Mouse (Mus musculus) heart, adult 2 months (tissue): Measurements from ENCODE around the gene Rnf150. TPM values are rescaled to one million over a fixed set of nuclear protein-coding genes. Genes with fewer than 3 reads are reported as not detected.

Experiments
- DNase-seq, 2 experiments: peaks; one replicate each; pipeline ENCODE4 v3.0.0; 2021
- H3K27ac ChIP-seq: fragments of 200-600 bp; 2 replicates; pipeline ENCODE4 v1.8.1; 2022
- H3K27me3 ChIP-seq: fragments of 200-500 bp; 2 replicates; pipeline ENCODE4 v1.6.1; 2012; ENCODE audit warnings: mild to moderate bottlenecking, low read length, inconsistent platforms, mixed read lengths; ENCODE audit not compliant: control insufficient read depth, insufficient read depth
- H3K36me3 ChIP-seq: fragments of 200-500 bp; 2 replicates; pipeline ENCODE4 v1.6.1; 2012; ENCODE audit warnings: low read length, inconsistent platforms; ENCODE audit not compliant: control insufficient read depth, insufficient read depth
- H3K4me1 ChIP-seq: fragments of 200-500 bp; 2 replicates; pipeline ENCODE4 v1.6.1; 2011; ENCODE audit warnings: low read length; ENCODE audit not compliant: control insufficient read depth, insufficient read depth
- H3K4me3 ChIP-seq: fragments of 200-600 bp; 2 replicates; pipeline ENCODE4 v1.8.1; 2022
- H3K79me2 ChIP-seq: fragments of 200-500 bp; replicated peaks from 2 replicates; pipeline ENCODE4 v1.6.1; 2012; ENCODE audit warnings: mild to moderate bottlenecking, inconsistent platforms, low read length, moderate library complexity, mixed read lengths; ENCODE audit not compliant: control insufficient read depth, insufficient read depth
- H3K9ac ChIP-seq: fragments of 200-500 bp; 2 replicates; pipeline ENCODE4 v1.6.1; 2012; ENCODE audit warnings: low read depth, mild to moderate bottlenecking, control low read depth, inconsistent platforms, low read length, mixed read lengths
- CTCF ChIP-seq: fragments of 200-600 bp; IDR thresholded peaks from 2 replicates; pipeline ENCODE4 v1.8.1; 2022; ENCODE audit warnings: antibody characterized with exemption, mild to moderate bottlenecking, moderate library complexity
- EP300 ChIP-seq: fragments of 200-500 bp; IDR thresholded peaks from 2 replicates; pipeline ENCODE4 v1.6.1; 2011; ENCODE audit warnings: low read depth, low read length, control low read depth; ENCODE audit not compliant: insufficient read depth
- POLR2A ChIP-seq: fragments of 200-500 bp; IDR thresholded peaks from 2 replicates; pipeline ENCODE4 v1.6.1; 2011; ENCODE audit warnings: mild to moderate bottlenecking, low read depth, low read length, control low read depth; ENCODE audit not compliant: insufficient read depth
- WGBS: fragments of 180-500 bp; shearing (Covaris S2); methylation state at CpG from one replicate; pipeline ENCODE4 v1.1.7; 2018; 5-methylcytosine and 5-hydroxymethylcytosine counted together
- intact Hi-C: fragments of 180-260 bp; cut with DNase I; formaldehyde crosslinking; loops from one replicate; pipeline ENCODE4 v1.15.1; 2025
- polyA plus RNA-seq: library from polyadenylated mRNA; depleted of rRNA; stranded (reverse); fragments of >200 nt; gene quantifications from 2 replicates; pipeline ENCODE4 v1.2.3, GENCODE M21; 2012
- total RNA-seq, 2 experiments: library from RNA; stranded (reverse); gene quantifications; 2 replicates each; pipeline ENCODE4 v1.2.3; 2021

The Rnf150 gene
- total and polyA plus RNA-seq, 3 experiments = 6.6 to 14.2 (median 12.2) TPM

DNA sequence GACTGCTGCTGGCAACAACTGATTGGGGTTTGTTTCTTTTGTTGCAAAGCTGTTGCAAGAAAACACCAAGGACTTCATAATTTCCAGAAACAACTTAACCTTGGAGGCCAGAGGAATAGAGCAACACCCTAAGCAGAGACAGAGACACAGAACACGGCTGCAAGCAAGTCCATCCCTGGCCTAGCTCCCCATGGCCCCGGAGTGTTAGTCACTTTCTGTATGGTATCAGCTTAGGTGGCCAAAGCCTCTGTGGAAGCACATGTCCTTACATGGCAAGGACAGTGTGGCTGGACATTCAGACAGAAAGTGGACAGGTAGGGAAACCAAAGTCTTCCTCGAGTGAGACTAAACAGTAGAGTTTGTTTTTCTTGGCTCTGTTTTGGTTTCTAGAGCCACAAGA, 44.1 kb downstream of the Rnf150 start:
- 51% methylated on average over 3 of the region's 3 CpGs for WGBS
- no peak overlapping the region for H3K27ac ChIP-seq
- TF ChIP-seq POLR2A (no peak), CTCF (no peak), EP300 (no peak)

DNA sequence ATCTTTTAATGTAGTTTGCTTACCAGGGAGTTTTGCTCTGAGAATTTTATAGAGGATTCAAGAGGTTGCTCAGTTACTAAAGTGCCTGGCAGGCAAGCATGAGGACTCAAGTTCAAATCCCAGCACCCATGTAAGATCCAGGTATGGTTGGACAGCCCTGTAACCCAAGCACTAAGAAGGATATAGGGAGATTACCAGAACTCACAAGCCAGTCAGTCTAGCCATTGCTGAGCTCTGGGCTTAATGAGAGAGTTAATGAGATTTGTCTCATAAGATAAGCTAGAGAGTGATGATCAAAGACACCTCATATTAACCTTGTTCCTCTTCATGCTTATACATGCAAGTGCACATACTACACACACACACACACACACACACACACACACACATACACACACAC, 48.3 kb downstream of the Rnf150 start:
- intact Hi-C loops = no loop called here
- TF ChIP-seq EP300 (no peak), POLR2A (no peak), CTCF (no peak)

More for the DNA sequence above, 44.1 kb downstream of the Rnf150 start:
- H3K4me1 ChIP-seq = peaks cover 7% of the 10 kb centered on the region; the same call in 1 of the 2 replicates
- no peaks in the 10 kb centered on the region for H3K27me3 ChIP-seq
- H3K36me3 ChIP-seq = peaks cover 4% of the 10 kb centered on the region
- H3K4me3 ChIP-seq = no peak overlapping the region
- no peak for DNase-seq
- no peak overlapping the region for H3K9ac ChIP-seq
- intact Hi-C loops = no loop called here
- no peaks in the 10 kb centered on the region; the same call in 1 of the 2 replicates for H3K79me2 ChIP-seq

DNA sequence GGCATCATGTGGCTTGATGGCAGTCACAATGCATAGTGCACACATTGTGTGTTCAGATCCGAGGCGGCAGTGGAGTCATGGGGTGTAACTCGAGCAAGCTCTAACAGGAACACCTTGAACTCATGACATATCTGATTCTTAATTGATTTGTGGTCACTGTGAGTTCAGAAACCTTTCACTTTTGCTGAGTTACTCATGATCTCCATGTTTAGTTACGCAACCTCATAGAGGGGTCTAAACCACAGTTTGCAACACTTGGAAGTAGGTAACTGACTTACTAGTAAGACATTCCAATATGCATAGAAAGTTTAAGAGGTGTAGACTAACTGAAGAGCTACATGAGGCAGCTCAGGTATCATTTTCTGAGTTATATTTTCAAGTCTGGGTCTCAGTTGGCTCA, 49.1 kb downstream of the Rnf150 start:
- TF ChIP-seq EP300 = no peak
- no peak for TF ChIP-seq POLR2A
- TF ChIP-seq CTCF = no peak
- Histone ChIP-seq H3K9ac (no peak overlapping the region), H3K79me2 (no peaks in the 10 kb centered on the region; the same call in 1 of the 2 replicates), H3K27me3 (no peaks in the 10 kb centered on the region), H3K4me1 (peaks cover 3% of the 10 kb centered on the region), H3K27ac (no peak overlapping the region), H3K4me3 (no peak overlapping the region), H3K36me3 (peaks cover 3% of the 10 kb centered on the region; the same call in 1 of the 2 replicates)
- intact Hi-C loops = no loop called here
- WGBS = 87% methylated on average over 4 of the region's 4 CpGs
- DNase-seq = no peak

More for the DNA sequence above, 48.3 kb downstream of the Rnf150 start:
- no peaks in the 10 kb centered on the region for H3K27me3 ChIP-seq
- H3K27ac ChIP-seq = no peak overlapping the region
- H3K36me3 ChIP-seq = no peaks in the 10 kb centered on the region
- H3K4me1 ChIP-seq = peaks cover 3% of the 10 kb centered on the region; the same call in 1 of the 2 replicates
- no peaks in the 10 kb centered on the region; the same call in 1 of the 2 replicates for H3K79me2 ChIP-seq
- no peak for DNase-seq
- H3K9ac ChIP-seq = no peak overlapping the region
- no peak overlapping the region for H3K4me3 ChIP-seq

DNA sequence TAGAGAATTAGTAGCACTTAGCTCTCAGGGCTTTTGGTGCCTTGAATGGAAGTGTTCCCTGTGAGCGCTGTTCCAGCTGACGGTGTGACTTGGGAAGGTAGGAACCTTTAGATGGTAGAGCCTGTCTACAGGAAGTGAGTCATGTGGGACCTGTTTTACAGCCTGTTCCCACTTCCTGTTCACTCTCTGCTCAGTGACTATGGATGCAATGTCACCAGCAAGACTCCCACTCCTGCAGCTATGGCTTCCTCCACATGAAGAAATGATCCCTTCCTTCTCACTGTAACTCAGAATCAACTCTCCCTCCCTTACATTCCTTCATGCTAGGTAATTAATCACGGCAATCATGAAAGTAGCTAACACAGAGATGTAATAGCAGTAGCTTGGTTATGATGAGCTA, 51.4 kb downstream of the Rnf150 start:
- H3K4me1 ChIP-seq = peaks cover 5% of the 10 kb centered on the region
- H3K36me3 ChIP-seq = peaks cover 3% of the 10 kb centered on the region; the same call in 1 of the 2 replicates
- no peaks in the 10 kb centered on the region; the same call in 1 of the 2 replicates for H3K79me2 ChIP-seq
- no peak for DNase-seq
- WGBS = 72% methylated on average over 3 of the region's 3 CpGs
- no peak overlapping the region for H3K4me3 ChIP-seq
- TF ChIP-seq EP300 (no peak), POLR2A (no peak), CTCF (no peak)
- H3K27ac ChIP-seq = no peak overlapping the region
- H3K27me3 ChIP-seq = no peaks in the 10 kb centered on the region
- H3K9ac ChIP-seq = no peak overlapping the region
- intact Hi-C loops = no loop called here

DNA sequence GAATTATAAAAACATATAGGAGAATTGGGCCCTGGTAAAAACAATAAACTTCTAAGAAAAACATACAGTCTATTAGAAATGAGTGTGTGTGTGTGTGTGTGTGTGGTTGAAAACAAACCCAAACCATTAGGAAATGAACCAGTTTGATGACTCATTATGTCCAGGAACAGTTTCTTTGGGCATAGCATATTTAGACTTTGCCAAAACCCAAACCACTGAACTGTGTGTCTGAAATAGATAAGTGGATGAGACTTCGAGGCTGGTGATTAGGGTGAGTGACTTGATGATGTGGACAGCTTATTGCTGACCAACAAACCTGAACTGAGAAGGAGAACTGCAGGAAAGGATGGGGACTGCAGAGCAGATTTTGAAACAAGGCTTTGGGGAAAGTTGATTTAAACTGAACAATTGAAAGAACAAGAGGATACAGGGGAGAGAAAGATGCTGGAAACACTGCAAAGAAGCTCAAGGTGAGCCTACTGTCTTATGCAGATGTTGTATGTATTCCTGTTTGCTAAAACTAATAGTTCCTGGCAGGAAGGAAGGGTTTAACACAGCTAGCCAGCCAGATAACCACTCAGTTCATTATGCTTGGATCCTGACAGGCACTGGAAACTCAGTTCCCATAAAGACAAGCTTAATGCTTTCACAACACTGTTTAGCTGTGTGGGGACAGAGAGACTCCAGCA, 53.8 kb downstream of the Rnf150 start:
- H3K9ac ChIP-seq = no peak overlapping the region
- H3K27ac ChIP-seq = no peak overlapping the region
- WGBS = 3% methylated on average over 1 of the region's 1 CpGs
- H3K36me3 ChIP-seq = peaks cover 3% of the 10 kb centered on the region; the same call in 1 of the 2 replicates
- no peaks in the 10 kb centered on the region for H3K27me3 ChIP-seq
- no peak for TF ChIP-seq CTCF
- TF ChIP-seq EP300 = no peak
- no peak for TF ChIP-seq POLR2A
- intact Hi-C loops = no loop called here
- H3K79me2 ChIP-seq = no peaks in the 10 kb centered on the region; the same call in 1 of the 2 replicates
- DNase-seq = no peak
- no peak overlapping the region for H3K4me3 ChIP-seq
- H3K4me1 ChIP-seq = peaks cover 5% of the 10 kb centered on the region
